ENCODE assay signal across 8 mouse cellular contexts in the genomic region with DNA sequence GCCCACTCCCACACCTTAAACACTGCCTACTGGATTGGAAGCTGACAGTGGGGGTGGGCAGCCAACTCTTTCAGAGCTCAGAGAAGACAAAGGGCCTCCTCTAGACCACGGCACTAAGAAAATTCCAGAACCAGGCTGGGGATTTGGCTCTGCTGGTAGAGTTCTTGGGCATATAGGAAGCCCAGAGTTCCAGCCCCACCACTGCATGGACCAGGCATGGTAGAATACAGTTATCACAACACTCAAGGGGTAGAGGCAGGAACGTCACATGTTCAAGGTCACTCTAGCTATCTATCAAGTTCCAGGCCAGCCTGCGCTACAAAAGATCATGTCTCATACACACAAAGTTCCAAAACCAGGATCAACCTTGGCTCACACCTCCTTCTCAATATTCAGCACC. TPM values are rescaled to one million over a fixed set of nuclear protein-coding genes. Genes with fewer than 3 reads are reported as not detected.
DNase-seq lines count a peak whose midpoint lies in the region; ATAC-seq and TF ChIP-seq lines count a peak whose summit lies in the region.

No protein-coding gene starts in this region.

- no peak overlapping the region; the same call in 1 of the 2 replicates for H3K27ac ChIP-seq in layer of hippocampus, adult 2 months
- H3K27ac ChIP-seq in forebrain, embryonic 10.5 days, result no peak overlapping the region
- peak overlapping the region; percentile 31 for H3K27ac ChIP-seq in limb, embryonic 10.5 days
- no peak overlapping the region for H3K27ac ChIP-seq in neural tube, embryonic 14.5 days (ENCODE audit: low read depth, low read length)

- H3K4me3 ChIP-seq in layer of hippocampus, adult 2 months, result peak overlapping the region; percentile 94; the same call in 1 of the 2 replicates
- H3K4me3 ChIP-seq in forebrain, embryonic 10.5 days, result peak overlapping the region; percentile 81
- H3K4me3 ChIP-seq in limb, embryonic 10.5 days, result peak overlapping the region; percentile 83
- peak overlapping the region; percentile 10; the same call in 1 of the 2 replicates for H3K4me3 ChIP-seq in neural tube, embryonic 14.5 days (ENCODE audit: low read depth, low read length)

- peaks cover 3% of the 10 kb centered on the region for H3K36me3 ChIP-seq in forebrain, embryonic 10.5 days (replicated peaks)
- H3K36me3 ChIP-seq in limb, embryonic 10.5 days, result peaks cover 15% of the 10 kb centered on the region
- H3K36me3 ChIP-seq in neural tube, embryonic 14.5 days (ENCODE audit: control insufficient read depth, insufficient read depth, low read length), result no peaks in the 10 kb centered on the region

- no peaks in the 10 kb centered on the region for H3K9me3 ChIP-seq in forebrain, embryonic 10.5 days
- no peaks in the 10 kb centered on the region for H3K9me3 ChIP-seq in limb, embryonic 10.5 days (replicated peaks)
- no peaks in the 10 kb centered on the region for H3K9me3 ChIP-seq in neural tube, embryonic 14.5 days (ENCODE audit: control insufficient read depth, low read length)

- ATAC-seq in neural tube, embryonic 14.5 days (ENCODE audit: low read depth), result no peak
- no peak for ATAC-seq in frontal cortex, adult (ENCODE audit: low TSS enrichment)

- peaks cover 36% of the 10 kb centered on the region for H3K27me3 ChIP-seq in forebrain, embryonic 10.5 days (ENCODE audit: poor library complexity, severe bottlenecking)
- 0 out of 2 replicates have a peak, but pooled peaks cover 8% of the 10 kb centered on the region for H3K27me3 ChIP-seq in limb, embryonic 10.5 days (ENCODE audit: low read depth, poor library complexity, severe bottlenecking)
- H3K27me3 ChIP-seq in neural tube, embryonic 14.5 days (ENCODE audit: control insufficient read depth, insufficient read depth, low read length), result no peaks in the 10 kb centered on the region

- peaks cover 31% of the 10 kb centered on the region for H3K4me1 ChIP-seq in forebrain, embryonic 10.5 days
- peaks cover 45% of the 10 kb centered on the region for H3K4me1 ChIP-seq in limb, embryonic 10.5 days
- H3K4me1 ChIP-seq in neural tube, embryonic 14.5 days (ENCODE audit: control insufficient read depth, insufficient read depth, low read length), result peaks cover 12% of the 10 kb centered on the region; the same call in 1 of the 2 replicates

- DNase-seq in layer of hippocampus, adult 2 months (ENCODE audit: low spot score in 2 of 2), result no peak
- DNase-seq in layer of hippocampus, adult 9-11 months, result no peak
- no peak for DNase-seq in forebrain, embryonic 10.5 days (ENCODE audit: extremely low spot score, low spot score)
- DNase-seq in limb, embryonic 10.5 days (ENCODE audit: low spot score), result no peak
- DNase-seq in ovary, postnatal 14 days (ENCODE audit: low spot score), result no peak
- no peak for DNase-seq in layer of hippocampus, adult 11-12 months (ENCODE audit: low spot score)

- H3K4me2 ChIP-seq in neural tube, embryonic 14.5 days (ENCODE audit: low read depth, low read length), result peak overlapping the region; percentile 73; the same call in 1 of the 2 replicates

- TF ChIP-seq CTCF in layer of hippocampus, adult 2 months (conservative IDR thresholded peaks at IDR 0.05), result no peak

- 90% methylated on average over 3 of the region's 3 CpGs for WGBS in forebrain, embryonic 10.5 days
- WGBS in limb, embryonic 10.5 days, result 87% methylated on average over 3 of the region's 3 CpGs
- WGBS in neural tube, embryonic 14.5 days, result 79% methylated on average over 3 of the region's 3 CpGs

- H3K9ac ChIP-seq in neural tube, embryonic 14.5 days (replicated peaks; ENCODE audit: low read depth, low read length), result no peak overlapping the region

RNA-seq across cellular contexts. Expression of gene Ralb, which starts 1.4 kb away (rescaled TPM):
- 10 to 100 TPM; 21.0 to 22.0 TPM for total RNA-seq in layer of hippocampus, adult 2 months (2021)
- polyA plus RNA-seq in forebrain, embryonic 10.5 days (2016; fragmentation: Nextera tagmentation; extraction: Ambion mirVana), result 80.8 and 84.0 TPM in 2 replicates
- 106 and 112 TPM in 2 replicates for polyA plus RNA-seq in limb, embryonic 10.5 days (2016; fragmentation: Nextera tagmentation; extraction: Ambion mirVana)
- 35.8 and 58.6 TPM in 2 replicates for polyA plus RNA-seq in neural tube, embryonic 14.5 days (2014; fragmentation: Nextera tagmentation; extraction: Ambion mirVana)

RNA-seq across cellular contexts. Expression of gene Tmem185b, which starts 22.8 kb away (rescaled TPM):
- 10 to 100 TPM; 15.4 to 19.8 TPM for total RNA-seq in layer of hippocampus, adult 2 months (2021)
- polyA plus RNA-seq in forebrain, embryonic 10.5 days (2016; fragmentation: Nextera tagmentation; extraction: Ambion mirVana), result 21.2 and 22.6 TPM in 2 replicates
- 20.7 and 20.9 TPM in 2 replicates for polyA plus RNA-seq in limb, embryonic 10.5 days (2016; fragmentation: Nextera tagmentation; extraction: Ambion mirVana)
- polyA plus RNA-seq in neural tube, embryonic 14.5 days (2014; fragmentation: Nextera tagmentation; extraction: Ambion mirVana), result 15.2 and 20.7 TPM in 2 replicates

Comparison
In these comparisons a context has a peak if more than half of its experiments do, and no peak if none do; other contexts are left out.
1. H3K4me3 ChIP-seq: peak in every context shown above with its lines; median percentile 94 in layer of hippocampus, adult 2 months; 83 in limb, embryonic 10.5 days; 81 in forebrain, embryonic 10.5 days; 10 in neural tube, embryonic 14.5 days.